Mouse (Mus musculus) erythroblast, embryonic 14.5 days (primary cell): ENCODE results near the gene Nr2c1.

Source experiments
- GATA1 ChIP-seq: IDR thresholded peaks from 2 replicates; pipeline ENCODE4 v1.6.1; 2012; ENCODE audit warnings: low read length, inconsistent platforms, mixed read lengths
- TAL1 ChIP-seq: IDR thresholded peaks from 3 replicates; pipeline ENCODE4 v1.6.1; 2012; ENCODE audit warnings: low read length, inconsistent platforms, mixed read lengths

DNA sequence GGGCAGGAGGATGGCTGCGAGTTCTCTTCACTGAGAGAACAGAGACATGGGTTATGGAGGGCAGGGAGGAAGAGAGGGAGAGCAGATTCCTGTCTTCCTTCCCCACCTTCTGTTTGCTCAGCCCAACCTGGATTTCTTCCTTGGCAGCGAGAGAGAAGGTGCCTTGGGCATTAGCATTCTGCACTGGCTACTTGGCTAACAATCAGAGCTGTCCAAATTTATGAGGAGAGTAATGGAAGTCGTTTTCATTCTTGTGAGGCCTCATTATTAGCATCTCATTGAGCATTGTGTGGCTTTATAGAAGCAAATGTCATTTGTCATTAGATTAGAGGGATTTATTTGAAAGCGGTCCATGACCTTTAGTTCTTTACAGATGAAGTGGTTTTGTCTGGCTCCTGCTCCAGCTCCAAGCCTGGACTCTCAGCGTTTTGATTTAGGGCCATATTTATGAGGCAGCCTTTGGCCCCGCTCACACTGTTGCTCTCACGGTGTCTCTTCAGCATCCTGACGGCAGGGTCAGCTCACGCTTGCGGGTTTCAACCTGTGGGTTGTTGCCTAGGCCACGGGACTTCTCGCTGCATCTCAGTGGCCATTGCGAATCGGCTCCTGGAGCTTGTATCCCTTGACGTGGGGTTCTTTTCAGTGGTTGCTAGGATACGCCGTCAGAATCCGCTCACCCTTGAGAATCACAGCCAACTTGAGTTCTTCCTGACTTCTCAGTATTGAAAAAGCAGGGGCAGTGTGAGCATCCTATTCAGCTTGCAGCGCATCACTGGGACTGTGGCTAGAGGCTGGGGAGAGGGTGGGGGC is 82.6 kb downstream of the Nr2c1 start:
- TF ChIP-seq GATA1 (no peak), TAL1 (no peak)
